Mouse (Mus musculus): ENCODE measurements at regions not wholly inside any gene's neighbourhood (a gene's known extent, or its start where the extent isn't known, plus 50 kb on each side); places are given as distances from the start of the nearest gene placed in this dataset.

DNA sequence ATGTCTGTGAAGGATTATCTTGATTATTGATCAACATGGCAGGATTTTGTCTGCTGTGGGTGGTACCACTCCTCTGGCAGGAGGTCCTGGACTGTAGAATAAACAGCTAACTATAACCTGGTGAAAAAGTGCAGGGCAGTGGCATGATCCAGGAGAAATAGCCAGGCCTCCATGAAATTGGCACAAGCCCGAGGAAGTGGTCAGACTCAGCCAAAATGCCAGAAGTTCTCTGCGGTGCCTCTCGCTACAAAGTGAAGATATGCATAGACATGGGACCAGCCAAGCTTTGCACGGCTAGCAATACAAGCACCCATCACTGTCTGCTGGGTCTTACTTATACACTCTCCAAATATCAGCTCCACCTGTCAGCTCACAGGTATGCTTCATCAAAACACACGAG is 167.6 kb upstream of the 9630041A04Rik start:
- no peak for DNase-seq (ENCODE audit: low read depth, low spot score)
- H3K27me3 ChIP-seq (ENCODE audit: control insufficient read depth, insufficient read depth, low read length, poor library complexity, severe bottlenecking), result no peaks in the 10 kb centered on the region
- H3K36me3 ChIP-seq (ENCODE audit: control insufficient read depth, insufficient read depth, low read length, poor library complexity, severe bottlenecking), result no peaks in the 10 kb centered on the region

GRCm38 (mm10) chr9:101691336-101691735 is 170.3 kb upstream of the 9630041A04Rik start:
- Histone ChIP-seq H3K27me3 (ENCODE audit: control insufficient read depth, insufficient read depth, low read length, poor library complexity, severe bottlenecking) (no peaks in the 10 kb centered on the region), H3K36me3 (ENCODE audit: control insufficient read depth, insufficient read depth, low read length, poor library complexity, severe bottlenecking) (no peaks in the 10 kb centered on the region)
- DNase-seq (ENCODE audit: low read depth, low spot score), result no peak

DNA sequence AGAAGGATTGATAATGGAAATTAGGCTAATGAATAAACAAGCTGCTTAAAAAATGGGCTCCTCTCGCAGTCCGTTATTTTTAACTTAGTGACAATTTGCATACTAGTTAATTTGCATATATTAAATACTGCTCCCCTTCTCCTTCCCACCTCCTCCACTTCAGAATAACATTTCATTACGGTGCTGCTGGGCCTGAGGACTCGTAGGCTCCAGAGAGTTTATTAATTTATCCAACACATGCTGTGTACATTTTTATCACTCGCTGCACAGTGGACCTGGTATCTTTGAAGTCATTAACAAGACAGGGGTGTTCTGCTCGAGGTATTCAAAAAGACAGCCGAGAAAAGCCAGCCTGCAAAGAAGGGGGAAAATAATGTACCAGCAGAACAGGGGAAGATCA is 170.7 kb upstream of the 9630041A04Rik start:
- DNase-seq (ENCODE audit: low read depth, low spot score), result no peak
- Histone ChIP-seq H3K27me3 (ENCODE audit: control insufficient read depth, insufficient read depth, low read length, poor library complexity, severe bottlenecking) (no peaks in the 10 kb centered on the region), H3K36me3 (ENCODE audit: control insufficient read depth, insufficient read depth, low read length, poor library complexity, severe bottlenecking) (no peaks in the 10 kb centered on the region)

- no peak for DNase-seq (ENCODE audit: low read depth, low spot score)
- Histone ChIP-seq H3K27me3 (ENCODE audit: control insufficient read depth, insufficient read depth, low read length, poor library complexity, severe bottlenecking) (no peaks in the 10 kb centered on the region), H3K36me3 (ENCODE audit: control insufficient read depth, insufficient read depth, low read length, poor library complexity, severe bottlenecking) (no peaks in the 10 kb centered on the region)
These were observed 171.2 kb upstream of the 9630041A04Rik start for GRCm38 (mm10) chr9:101690402-101690861.

DNA sequence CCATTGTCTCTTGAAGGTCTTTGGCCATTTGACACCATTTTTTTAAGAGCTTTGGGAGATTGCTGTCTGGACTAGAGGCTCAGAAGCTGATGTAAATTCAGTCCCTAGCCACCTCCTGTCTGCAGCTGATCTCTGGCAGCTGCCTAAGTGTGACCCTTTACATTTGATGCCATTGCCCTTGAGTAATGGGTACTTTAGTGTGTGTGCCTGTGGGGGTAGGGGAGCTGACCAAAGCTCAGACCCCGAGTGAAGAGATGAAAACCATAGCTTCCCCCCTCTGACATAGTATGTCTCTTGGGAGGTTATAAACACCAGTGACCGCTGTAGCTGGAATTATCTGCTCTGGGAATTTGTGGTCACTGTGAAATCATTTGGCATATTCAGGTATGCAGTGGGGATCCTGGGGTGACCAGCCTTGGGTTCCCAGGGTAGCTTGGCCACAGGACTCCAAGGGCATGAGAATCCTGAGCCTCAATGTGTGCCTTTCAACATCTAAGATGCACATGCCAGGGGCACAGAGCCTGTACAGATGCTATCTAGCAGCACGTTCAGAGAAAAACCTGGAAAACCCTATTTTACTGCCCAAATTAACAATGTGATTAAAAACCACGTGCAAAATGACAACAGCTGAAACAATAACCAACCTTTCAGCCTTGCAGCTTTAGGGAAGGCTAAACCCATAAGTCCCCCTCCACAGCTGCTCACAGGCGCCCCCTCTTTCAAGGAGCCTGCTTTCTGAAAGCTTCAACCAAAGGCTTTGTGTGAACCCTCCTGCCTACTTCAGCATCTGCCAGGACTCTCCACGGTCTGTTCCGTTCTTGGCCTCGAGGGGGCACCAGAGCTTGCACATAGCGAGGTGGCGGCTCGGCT is 171.9 kb upstream of the 9630041A04Rik start:
- H3K27me3 ChIP-seq (ENCODE audit: control insufficient read depth, insufficient read depth, low read length, poor library complexity, severe bottlenecking), result no peaks in the 10 kb centered on the region
- no peaks in the 10 kb centered on the region for H3K36me3 ChIP-seq (ENCODE audit: control insufficient read depth, insufficient read depth, low read length, poor library complexity, severe bottlenecking)
- DNase-seq (ENCODE audit: low read depth, low spot score), result no peak

DNA sequence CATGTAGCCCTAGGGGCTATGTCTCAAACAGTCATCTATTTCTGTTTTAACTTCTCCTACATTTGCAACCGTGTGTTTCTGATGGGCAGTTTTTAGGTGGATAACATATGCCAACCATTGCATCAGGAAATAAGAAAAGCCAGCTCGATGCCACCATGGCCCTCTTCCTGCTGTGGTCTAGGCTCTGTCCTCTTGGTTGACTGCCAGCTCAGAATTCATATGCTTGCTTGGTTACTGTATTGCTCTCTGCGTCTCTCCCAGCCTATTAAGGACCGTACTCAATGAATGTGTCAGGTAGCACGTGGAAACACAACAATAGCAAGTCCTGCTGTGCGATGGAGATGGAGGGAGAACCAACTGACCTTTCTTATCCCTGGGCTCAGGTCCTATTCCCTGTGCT is 174.4 kb upstream of the 9630041A04Rik start:
- DNase-seq (ENCODE audit: low read depth, low spot score), result no peak

GRCm38 (mm10) chr9:101677563-101677962 is 184.1 kb upstream of the 9630041A04Rik start:
- no peaks in the 10 kb centered on the region for H3K27me3 ChIP-seq (ENCODE audit: control insufficient read depth, insufficient read depth, low read length, poor library complexity, severe bottlenecking)
- DNase-seq (ENCODE audit: low read depth, low spot score), result no peak

More for the DNA sequence above, 174.4 kb upstream of the 9630041A04Rik start:
- H3K27me3 ChIP-seq (ENCODE audit: control insufficient read depth, insufficient read depth, low read length, poor library complexity, severe bottlenecking), result no peaks in the 10 kb centered on the region
- no peaks in the 10 kb centered on the region for H3K36me3 ChIP-seq (ENCODE audit: control insufficient read depth, insufficient read depth, low read length, poor library complexity, severe bottlenecking)

DNA sequence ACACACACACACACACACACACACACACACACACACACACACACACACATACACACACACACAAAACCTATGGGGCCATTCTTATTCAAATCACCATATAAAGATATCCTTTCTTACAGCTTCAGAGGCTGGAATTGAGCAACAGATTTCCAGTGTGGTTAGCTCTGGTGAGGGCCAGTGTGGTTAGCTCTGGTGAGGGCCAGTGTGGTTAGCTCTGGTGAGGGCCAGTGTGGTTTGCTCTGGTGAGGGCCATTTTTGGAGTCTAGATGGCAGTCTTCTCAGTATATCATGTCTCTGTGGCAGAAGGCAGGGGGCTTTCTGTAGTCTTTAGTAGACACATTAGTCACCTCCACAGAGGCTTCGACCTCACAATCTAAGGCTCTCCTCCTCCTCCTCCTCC is 191.5 kb upstream of the 9630041A04Rik start:
- no peaks in the 10 kb centered on the region for H3K36me3 ChIP-seq (ENCODE audit: control insufficient read depth, insufficient read depth, low read length, poor library complexity, severe bottlenecking)
- no peak for DNase-seq (ENCODE audit: low read depth, low spot score)
- no peaks in the 10 kb centered on the region for H3K27me3 ChIP-seq (ENCODE audit: control insufficient read depth, insufficient read depth, low read length, poor library complexity, severe bottlenecking)

More at GRCm38 (mm10) chr9:101677563-101677962, 184.1 kb upstream of the 9630041A04Rik start:
- no peaks in the 10 kb centered on the region for H3K36me3 ChIP-seq (ENCODE audit: control insufficient read depth, insufficient read depth, low read length, poor library complexity, severe bottlenecking)

- no peak for DNase-seq (ENCODE audit: low read depth, low spot score)
- no peaks in the 10 kb centered on the region for H3K36me3 ChIP-seq (ENCODE audit: control insufficient read depth, insufficient read depth, low read length, poor library complexity, severe bottlenecking)
- no peaks in the 10 kb centered on the region for H3K27me3 ChIP-seq (ENCODE audit: control insufficient read depth, insufficient read depth, low read length, poor library complexity, severe bottlenecking)
These were observed 211.8 kb upstream of the 9630041A04Rik start for GRCm38 (mm10) chr9:101649816-101650215.

DNA sequence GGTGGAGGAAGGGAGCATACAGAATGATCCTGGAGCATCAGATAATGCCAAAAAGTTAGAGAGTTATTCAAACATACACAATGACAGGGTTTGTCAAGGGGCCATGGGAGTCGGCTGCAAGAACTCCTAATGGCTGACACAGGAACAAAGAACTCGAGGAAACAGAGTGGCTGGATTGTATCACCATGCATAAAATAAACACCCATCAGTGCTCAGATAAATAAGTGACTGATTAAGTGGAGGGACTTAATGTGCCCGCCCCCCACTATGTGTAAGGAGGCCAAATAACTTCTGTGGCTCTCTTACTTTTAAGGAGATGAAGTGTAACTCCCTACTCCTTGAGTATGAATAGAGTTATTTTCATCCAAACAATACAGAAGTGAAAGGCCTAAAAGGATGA is 220.1 kb upstream of the 9630041A04Rik start:
- DNase-seq (ENCODE audit: low read depth, low spot score), result no peak
- Histone ChIP-seq H3K36me3 (ENCODE audit: control insufficient read depth, insufficient read depth, low read length, poor library complexity, severe bottlenecking) (no peaks in the 10 kb centered on the region), H3K27me3 (ENCODE audit: control insufficient read depth, insufficient read depth, low read length, poor library complexity, severe bottlenecking) (no peaks in the 10 kb centered on the region)

- H3K36me3 ChIP-seq (ENCODE audit: control insufficient read depth, insufficient read depth, low read length, poor library complexity, severe bottlenecking), result no peaks in the 10 kb centered on the region
- no peaks in the 10 kb centered on the region for H3K27me3 ChIP-seq (ENCODE audit: control insufficient read depth, insufficient read depth, low read length, poor library complexity, severe bottlenecking)
- DNase-seq (ENCODE audit: low read depth, low spot score), result no peak
These were observed 221.0 kb upstream of the 9630041A04Rik start for GRCm38 (mm10) chr9:101640598-101640997.

GRCm38 (mm10) chr9:101616261-101616660 is 245.4 kb upstream of the 9630041A04Rik start:
- Histone ChIP-seq H3K27me3 (ENCODE audit: control insufficient read depth, insufficient read depth, low read length, poor library complexity, severe bottlenecking) (no peaks in the 10 kb centered on the region), H3K36me3 (ENCODE audit: control insufficient read depth, insufficient read depth, low read length, poor library complexity, severe bottlenecking) (no peaks in the 10 kb centered on the region)
- no peak for DNase-seq (ENCODE audit: low read depth, low spot score)

DNA sequence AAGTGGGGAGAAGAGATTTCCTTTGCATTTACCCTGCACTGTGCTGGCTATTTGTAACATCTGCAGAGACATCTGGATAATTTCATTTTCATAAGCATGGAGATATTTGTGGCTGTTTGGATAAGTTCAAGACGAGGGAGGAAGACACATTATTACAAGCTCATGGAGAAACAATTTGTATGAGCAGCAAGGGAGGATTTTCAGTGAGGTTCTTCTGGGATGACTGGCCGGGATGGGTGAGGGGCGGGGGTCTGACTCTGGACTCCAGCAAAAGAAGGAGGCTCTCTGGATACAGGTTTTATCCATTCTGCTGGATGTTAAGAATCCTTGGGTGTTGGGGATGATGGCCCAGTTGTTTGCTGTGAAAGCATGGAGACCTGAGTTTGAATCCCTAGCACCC is 246.5 kb upstream of the 9630041A04Rik start:
- no peaks in the 10 kb centered on the region for H3K27me3 ChIP-seq (ENCODE audit: control insufficient read depth, insufficient read depth, low read length, poor library complexity, severe bottlenecking)
- H3K36me3 ChIP-seq (ENCODE audit: control insufficient read depth, insufficient read depth, low read length, poor library complexity, severe bottlenecking), result no peaks in the 10 kb centered on the region
- no peak for DNase-seq (ENCODE audit: low read depth, low spot score)

GRCm38 (mm10) chr9:101613933-101614332 is 247.7 kb upstream of the 9630041A04Rik start:
- Histone ChIP-seq H3K27me3 (ENCODE audit: control insufficient read depth, insufficient read depth, low read length, poor library complexity, severe bottlenecking) (no peaks in the 10 kb centered on the region), H3K36me3 (ENCODE audit: control insufficient read depth, insufficient read depth, low read length, poor library complexity, severe bottlenecking) (no peaks in the 10 kb centered on the region)
- DNase-seq (ENCODE audit: low read depth, low spot score), result no peak

DNA sequence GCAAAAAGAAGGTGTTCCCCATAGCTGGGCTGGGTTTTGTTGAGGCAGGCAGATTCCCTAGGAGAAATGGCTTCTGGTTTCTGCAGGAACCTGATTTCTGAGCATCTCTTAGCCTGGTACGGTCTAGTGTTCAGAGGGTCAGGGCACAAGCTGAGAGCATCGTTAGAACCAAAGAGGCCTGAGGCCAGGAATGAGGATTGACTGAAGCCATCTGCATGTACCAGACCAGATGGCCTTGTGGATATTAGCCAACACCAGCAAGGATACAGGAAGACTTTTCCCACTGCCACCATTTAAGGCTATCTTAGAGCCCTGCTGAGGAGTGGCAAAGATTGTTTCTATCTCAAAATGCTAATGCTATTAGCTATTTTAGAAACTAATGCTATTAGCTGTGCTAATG is 248.2 kb upstream of the 9630041A04Rik start:
- H3K27me3 ChIP-seq (ENCODE audit: control insufficient read depth, insufficient read depth, low read length, poor library complexity, severe bottlenecking), result no peaks in the 10 kb centered on the region

More for the DNA sequence above, 248.2 kb upstream of the 9630041A04Rik start:
- no peak for DNase-seq (ENCODE audit: low read depth, low spot score)
- H3K36me3 ChIP-seq (ENCODE audit: control insufficient read depth, insufficient read depth, low read length, poor library complexity, severe bottlenecking), result no peaks in the 10 kb centered on the region

All from splenic B cell, adult 2 months (primary cell).